In the genomic region with DNA sequence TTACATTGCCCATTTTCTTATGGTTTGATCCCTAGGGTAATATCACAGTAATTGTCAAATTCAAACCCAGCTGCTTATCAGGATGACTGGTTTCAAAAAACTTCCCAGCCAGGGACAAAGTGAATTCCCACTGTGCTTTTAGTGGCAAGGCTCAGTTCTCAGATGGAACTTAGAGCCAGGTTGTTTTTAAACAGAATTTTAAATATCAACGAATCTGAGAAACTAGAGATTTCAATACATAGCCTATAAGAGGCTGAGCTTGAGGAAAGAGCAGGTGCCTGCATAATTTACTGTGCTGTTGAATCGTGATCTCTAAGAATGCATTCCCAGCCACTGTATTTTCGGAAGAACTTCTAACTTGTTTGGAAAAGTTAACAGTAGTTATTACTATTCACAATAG, we compare ENCODE assay signal across 22 mouse cellular contexts.
A peak's percentile ranks its signal among the peaks of the same experiment; 100 is the strongest.
DNase-seq lines count a peak whose midpoint lies in the region; ATAC-seq and TF ChIP-seq lines count a peak whose summit lies in the region.
"Had no signal": no experiment of that assay in that cellular context is flagged by ENCODE, and none has a peak within 500 bp of the region (broad histone marks: within the 10 kb centered on the region; RNA-seq: fewer than 3 reads in every experiment).

No protein-coding gene starts in this region.

- H3K27me3 ChIP-seq in midbrain, embryonic 11.5 days (ENCODE audit: control insufficient read depth, insufficient read depth, low read length) = no peaks in the 10 kb centered on the region
- H3K27me3 ChIP-seq in midbrain, postnatal 0 days (ENCODE audit: insufficient read depth, low read length) = no peaks in the 10 kb centered on the region
- H3K27me3 ChIP-seq: CH12.LX, Patski had no signal

- H3K4me3 ChIP-seq in layer of hippocampus, adult 2 months = no peak overlapping the region
- H3K4me3 ChIP-seq in midbrain, embryonic 11.5 days (ENCODE audit: low read depth, low read length) = no peak overlapping the region
- H3K4me3 ChIP-seq in midbrain, postnatal 0 days (ENCODE audit: low read depth, low read length) = no peak overlapping the region

- no peaks in the 10 kb centered on the region for H3K36me3 ChIP-seq in midbrain, embryonic 11.5 days (ENCODE audit: control insufficient read depth, insufficient read depth, low read length)
- no peaks in the 10 kb centered on the region for H3K36me3 ChIP-seq in midbrain, postnatal 0 days (ENCODE audit: insufficient read depth, low read length)
- H3K36me3 ChIP-seq: G1E had no signal

- no peak for TF ChIP-seq CTCF in layer of hippocampus, adult 2 months (conservative IDR thresholded peaks at IDR 0.05)
- no peak for TF ChIP-seq CTCF in midbrain, postnatal 0 days (IDR thresholded peaks at IDR 0.05)

- no peaks in the 10 kb centered on the region for H3K4me1 ChIP-seq in midbrain, embryonic 11.5 days (ENCODE audit: control insufficient read depth, insufficient read depth, low read length)
- H3K4me1 ChIP-seq in midbrain, postnatal 0 days (ENCODE audit: insufficient read depth, low read length) = no peaks in the 10 kb centered on the region

- H3K27ac ChIP-seq in layer of hippocampus, adult 2 months = peak overlapping the region; percentile 6; the same call in 1 of the 2 replicates
- no peak overlapping the region for H3K27ac ChIP-seq in midbrain, embryonic 11.5 days (ENCODE audit: low read depth, low read length)
- H3K27ac ChIP-seq in midbrain, postnatal 0 days (ENCODE audit: low read depth, low read length) = no peak overlapping the region

- intact Hi-C loops in heart, postnatal 10 days (cut with DNase I) = no loop called here

- H3K9me3 ChIP-seq in midbrain, embryonic 11.5 days (ENCODE audit: control insufficient read depth, low read length) = no peaks in the 10 kb centered on the region
- no peaks in the 10 kb centered on the region for H3K9me3 ChIP-seq in midbrain, postnatal 0 days (ENCODE audit: low read length)

- ATAC-seq in midbrain, embryonic 11.5 days (ENCODE audit: low FRiP score) = no peak
- ATAC-seq in midbrain, postnatal 0 days (ENCODE audit: low FRiP score) = no peak
- ATAC-seq: activated CD4-positive, CD25-positive, alpha-beta regulatory T cell, adult 4 months; CD4-positive, CD25-positive, alpha-beta regulatory T cell, adult 4 months; Patski had no signal

- no peak overlapping the region for H3K9ac ChIP-seq in midbrain, embryonic 11.5 days (ENCODE audit: low read length)
- H3K9ac ChIP-seq in midbrain, postnatal 0 days (replicated peaks; ENCODE audit: low read length, poor library complexity, severe bottlenecking) = no peak overlapping the region

- DNase-seq in heart, adult 11 months = peak; percentile 55
- DNase-seq in heart, postnatal 10 days = no peak
- DNase-seq in kidney, adult 18-20 months = peak; percentile 1
- DNase-seq in kidney, adult 9 months = no peak
- no peak for DNase-seq in layer of hippocampus, adult 2 months (ENCODE audit: low spot score in 2 of 2)
- no peak for DNase-seq in layer of hippocampus, adult 18-20 months (ENCODE audit: low spot score in 2 of 2)
- peak; percentile 53 for DNase-seq in midbrain, embryonic 11.5 days (ENCODE audit: low spot score, missing footprints)
- no peak for DNase-seq in midbrain, postnatal 0 days (ENCODE audit: low spot score)
- DNase-seq: adrenal gland, adult 2 months; adrenal gland, adult 8-10 months; adrenal gland, postnatal 10 days; adrenal gland, postnatal 14 days; adrenal gland, postnatal 25 days; adrenal gland, postnatal 36 days; B cell, adult 2 months; cerebellum, adult 11 months; cerebellum, adult 11-12 months had no signal

- no peak overlapping the region for H3K4me2 ChIP-seq in midbrain, embryonic 11.5 days
- no peak overlapping the region for H3K4me2 ChIP-seq in midbrain, postnatal 0 days (ENCODE audit: low read depth, low read length, poor library complexity, severe bottlenecking)

- WGBS in midbrain, embryonic 11.5 days = 77% methylated on average over 3 of the region's 3 CpGs
- 67% methylated on average over 3 of the region's 3 CpGs for WGBS in midbrain, postnatal 0 days

Comparison
In these comparisons a context has a peak if more than half of its experiments do, and no peak if none do; other contexts are left out.
1. DNase-seq: peak in heart, adult 11 months (single experiment), kidney, adult 18-20 months (single experiment) and midbrain, embryonic 11.5 days (single experiment); none in heart, postnatal 10 days (0 of 2), kidney, adult 9 months (single experiment), layer of hippocampus, adult 2 months (0 of 2), layer of hippocampus, adult 18-20 months (0 of 2) and midbrain, postnatal 0 days (single experiment).